Mouse (Mus musculus) megakaryocyte-erythroid progenitor cell, adult 5 weeks (primary cell): Measurements from ENCODE around the gene Gm3015. TPM values are rescaled to one million over a fixed set of nuclear protein-coding genes. Genes with fewer than 3 reads are reported as not detected.

Source experiments
- polyA plus RNA-seq: library from polyadenylated mRNA; stranded (reverse); fragments of >175 nt; gene quantifications from 2 replicates; pipeline ENCODE4 v1.2.3, GENCODE M21; 2012

Gene Gm3015
- polyA plus RNA-seq, result not detected in 2 replicates

GRCm38 (mm10) chr14:42768721-42769120 lies at the start of gene Gm3015:
Gene Gm3015, minus strand, starts transcription at chr14:42768821.

GRCm38 (mm10) chr14:42797887-42798286 lies 29.3 kb upstream of the Gm3015 start, which contains the start of gene Gm10377:
Gene Gm10377, minus strand, starts transcription at chr14:42797987.

Other genes starting within 250 kb of the Gm3015 start
- gene Gm8024, start 244.5 kb downstream of the Gm3015 start, polyA plus RNA-seq, result not detected in 2 replicates
- not detected in 2 replicates for gene Gm17124, start 168.9 kb downstream of the Gm3015 start, polyA plus RNA-seq
- not detected in 2 replicates for gene Gm3633, start 126.9 kb downstream of the Gm3015 start, polyA plus RNA-seq
- gene Gm10378, start 112.9 kb downstream of the Gm3015 start, polyA plus RNA-seq, result not detected in 2 replicates
- gene Gm10377, start 29.2 kb upstream of the Gm3015 start, polyA plus RNA-seq, result not detected in 2 replicates
- not detected in 2 replicates for gene Gm21977, start 84.7 kb upstream of the Gm3015 start, polyA plus RNA-seq
- not detected in 2 replicates for gene Gm8082, start 224.8 kb upstream of the Gm3015 start, polyA plus RNA-seq
- not detected in 2 replicates for gene Gm10376, start 246.8 kb upstream of the Gm3015 start, polyA plus RNA-seq